Mouse (Mus musculus): Measurements from ENCODE around the gene Atrn.

The Atrn gene

GRCm38 (mm10) chr2:131038675-131039074, 132.4 kb downstream of the Atrn start:
- DNase-seq (ENCODE audit: low spot score in 2 of 2), result no peak

GRCm38 (mm10) chr2:131040854-131041825, 134.8 kb downstream of the Atrn start:
- peak in 1 of 2 experiments; percentile 46 for DNase-seq (ENCODE audit: low spot score in 2 of 2)

GRCm38 (mm10) chr2:131042988-131043387, 136.7 kb downstream of the Atrn start, which contains the start of gene Gfra4:
Gene Gfra4, minus strand, starts transcription at chr2:131043088.
- no peak for DNase-seq (ENCODE audit: low spot score in 2 of 2)

GRCm38 (mm10) chr2:131044354-131044852, 138.1 kb downstream of the Atrn start:
- no peak for DNase-seq (ENCODE audit: low spot score in 2 of 2)

- no peak for DNase-seq (ENCODE audit: low spot score in 2 of 2)
Measured at GRCm38 (mm10) chr2:131044989-131045720, 138.9 kb downstream of the Atrn start.

- DNase-seq (ENCODE audit: low spot score in 2 of 2), result no peak
Measured at GRCm38 (mm10) chr2:131046025-131046424, 139.7 kb downstream of the Atrn start.

- no peak for DNase-seq (ENCODE audit: low spot score in 2 of 2)
Measured at GRCm38 (mm10) chr2:131052043-131052442, 145.7 kb downstream of the Atrn start.

- DNase-seq (ENCODE audit: low spot score in 2 of 2), result no peak
Measured at GRCm38 (mm10) chr2:131052862-131053418, 146.6 kb downstream of the Atrn start.

- no peak for DNase-seq (ENCODE audit: low spot score in 2 of 2)
Measured at GRCm38 (mm10) chr2:131053851-131054645, 147.8 kb downstream of the Atrn start.

GRCm38 (mm10) chr2:131054646-131055264, 148.5 kb downstream of the Atrn start:
- DNase-seq (ENCODE audit: low spot score in 2 of 2), result no peak

GRCm38 (mm10) chr2:131055631-131056030, 149.3 kb downstream of the Atrn start:
- peak; percentile 48 to 75 for DNase-seq (ENCODE audit: low spot score in 2 of 2)

- no peak for DNase-seq (ENCODE audit: low spot score in 2 of 2)
Measured at GRCm38 (mm10) chr2:131056191-131056590, 149.9 kb downstream of the Atrn start.

GRCm38 (mm10) chr2:131058672-131059071, 152.4 kb downstream of the Atrn start:
- DNase-seq (ENCODE audit: low spot score in 2 of 2), result no peak

GRCm38 (mm10) chr2:131059377-131059776, 153.1 kb downstream of the Atrn start:
- peak; percentile 76 to 79 for DNase-seq (ENCODE audit: low spot score in 2 of 2)

- DNase-seq (ENCODE audit: low spot score in 2 of 2), result no peak
Measured at GRCm38 (mm10) chr2:131059781-131060540, 153.7 kb downstream of the Atrn start.

GRCm38 (mm10) chr2:131060784-131061183, 154.5 kb downstream of the Atrn start:
- DNase-seq (ENCODE audit: low spot score in 2 of 2), result no peak

GRCm38 (mm10) chr2:131061607-131062006, 155.3 kb downstream of the Atrn start:
- DNase-seq (ENCODE audit: low spot score in 2 of 2), result no peak

GRCm38 (mm10) chr2:131063404-131063864, 157.1 kb downstream of the Atrn start, which contains the start of gene Adam33:
Gene Adam33, minus strand, starts transcription at chr2:131063814.
- DNase-seq (ENCODE audit: low spot score in 2 of 2), result peak in 1 of 2 experiments; percentile 45

- DNase-seq (ENCODE audit: low spot score in 2 of 2), result no peak
Measured at GRCm38 (mm10) chr2:131066342-131066741, 160.0 kb downstream of the Atrn start.

GRCm38 (mm10) chr2:131067481-131067880, 161.2 kb downstream of the Atrn start:
- peak; percentile 56 to 80 for DNase-seq (ENCODE audit: low spot score in 2 of 2)

Measured in urinary bladder, postnatal 4 days (tissue).